Mouse (Mus musculus) neural tube, embryonic 14.5 days (tissue): ENCODE data around the gene Dnah3. TPM values are rescaled to one million over a fixed set of nuclear protein-coding genes. Genes with fewer than 3 reads are reported as not detected.

Experiments used
- ATAC-seq: fragments of 200-750 bp; cut with Nextera tagmentation; 2 replicates; pipeline ENCODE4 v1.8.0; 2017; ENCODE audit warnings: low read depth, mild to moderate bottlenecking, moderate TSS enrichment, moderate library complexity
- H3K27ac ChIP-seq: fragments of 300-500 bp; sonication (generic); 2 replicates; pipeline ENCODE4 v1.5.1; 2014; ENCODE audit warnings: low read depth, mild to moderate bottlenecking, control low read depth, low read length, moderate library complexity, mixed read lengths
- H3K27me3 ChIP-seq: fragments of 300-500 bp; sonication (generic); 2 replicates; pipeline ENCODE4 v1.6.1; 2014; ENCODE audit warnings: low read length; ENCODE audit not compliant: control insufficient read depth, insufficient read depth
- H3K36me3 ChIP-seq: fragments of 300-500 bp; sonication (generic); 2 replicates; pipeline ENCODE4 v1.6.1; 2014; ENCODE audit warnings: low read length, mixed read lengths; ENCODE audit not compliant: control insufficient read depth, insufficient read depth
- H3K4me1 ChIP-seq: fragments of 300-500 bp; sonication (generic); 2 replicates; pipeline ENCODE4 v1.6.1; 2014; ENCODE audit warnings: low read length; ENCODE audit not compliant: control insufficient read depth, insufficient read depth
- H3K4me2 ChIP-seq: fragments of 300-500 bp; sonication (generic); 2 replicates; pipeline ENCODE4 v1.6.1; 2014; ENCODE audit warnings: mild to moderate bottlenecking, low read depth, low read length, control low read depth
- H3K4me3 ChIP-seq: fragments of 300-500 bp; sonication (generic); 2 replicates; pipeline ENCODE4 v1.5.1; 2014; ENCODE audit warnings: low read depth, low read length, control low read depth, mixed read lengths
- H3K9ac ChIP-seq: fragments of 300-500 bp; sonication (generic); replicated peaks from 2 replicates; pipeline ENCODE4 v1.6.1; 2014; ENCODE audit warnings: low read depth, mild to moderate bottlenecking, control low read depth, low read length, mixed read lengths
- H3K9me3 ChIP-seq: fragments of 300-500 bp; sonication (generic); 2 replicates; pipeline ENCODE4 v1.6.1; 2016; ENCODE audit warnings: low read length; ENCODE audit not compliant: control insufficient read depth
- WGBS: fragments of 180-500 bp; shearing (Covaris S2); extraction: QIAGEN DNeasy Blood & Tissue Kit; methylation state at CpG from one replicate; pipeline ENCODE4 v1.1.7; 2014; 5-methylcytosine and 5-hydroxymethylcytosine counted together
- polyA plus RNA-seq: library from polyadenylated mRNA; unstranded; fragments of >200 nt; fragmentation: Nextera tagmentation; extraction: Ambion mirVana; gene quantifications from 2 replicates; pipeline ENCODE4 v1.2.1, GENCODE M21; 2014

Dnah3 gene
- polyA plus RNA-seq, 1 experiment from 2014 or later, result not detected

- WGBS, result 68% methylated on average over 2 of the region's 2 CpGs
- Histone ChIP-seq H3K36me3 (no peaks in the 10 kb centered on the region), H3K4me1 (no peaks in the 10 kb centered on the region)
Observed at GRCm38 (mm10) chr7:119941569-119941968, 153.5 kb downstream of the Dnah3 start.

GRCm38 (mm10) chr7:119937036-119937435 is 158.0 kb downstream of the Dnah3 start:
- Histone ChIP-seq H3K4me3 (no peak overlapping the region), H3K27me3 (no peaks in the 10 kb centered on the region), H3K27ac (no peak overlapping the region), H3K4me2 (no peak overlapping the region), H3K9ac (no peak overlapping the region), H3K9me3 (no peaks in the 10 kb centered on the region), H3K4me1 (no peaks in the 10 kb centered on the region), H3K36me3 (no peaks in the 10 kb centered on the region)
- ATAC-seq, result no peak
- 55% methylated on average over 5 of the region's 5 CpGs for WGBS

More at GRCm38 (mm10) chr7:119941569-119941968, 153.5 kb downstream of the Dnah3 start:
- no peak for ATAC-seq
- Histone ChIP-seq H3K27me3 (no peaks in the 10 kb centered on the region), H3K27ac (no peak overlapping the region), H3K9ac (no peak overlapping the region), H3K4me2 (no peak overlapping the region), H3K9me3 (no peaks in the 10 kb centered on the region), H3K4me3 (no peak overlapping the region)

GRCm38 (mm10) chr7:119936321-119936720 is 158.8 kb downstream of the Dnah3 start:
- Histone ChIP-seq H3K9me3 (no peaks in the 10 kb centered on the region), H3K4me1 (no peaks in the 10 kb centered on the region), H3K4me2 (no peak overlapping the region), H3K36me3 (no peaks in the 10 kb centered on the region), H3K27me3 (no peaks in the 10 kb centered on the region), H3K27ac (no peak overlapping the region), H3K4me3 (no peak overlapping the region), H3K9ac (no peak overlapping the region)
- ATAC-seq, result no peak

- Histone ChIP-seq H3K36me3 (no peaks in the 10 kb centered on the region), H3K27me3 (no peaks in the 10 kb centered on the region), H3K9ac (no peak overlapping the region), H3K27ac (no peak overlapping the region), H3K9me3 (no peaks in the 10 kb centered on the region), H3K4me1 (no peaks in the 10 kb centered on the region), H3K4me3 (no peak overlapping the region), H3K4me2 (no peak overlapping the region)
- 76% methylated on average over 2 of the region's 2 CpGs for WGBS
- no peak for ATAC-seq
Observed at GRCm38 (mm10) chr7:119928783-119929440, 166.2 kb downstream of the Dnah3 start.

GRCm38 (mm10) chr7:119921054-119921453 is 174.0 kb downstream of the Dnah3 start:
- Histone ChIP-seq H3K4me2 (no peak overlapping the region), H3K36me3 (no peaks in the 10 kb centered on the region), H3K27ac (no peak overlapping the region), H3K4me3 (no peak overlapping the region), H3K4me1 (no peaks in the 10 kb centered on the region), H3K27me3 (no peaks in the 10 kb centered on the region), H3K9ac (no peak overlapping the region), H3K9me3 (no peaks in the 10 kb centered on the region)
- ATAC-seq, result no peak
- WGBS, result 87% methylated on average over 4 of the region's 4 CpGs

- Histone ChIP-seq H3K9ac (no peak overlapping the region), H3K27ac (no peak overlapping the region), H3K36me3 (no peaks in the 10 kb centered on the region), H3K4me1 (no peaks in the 10 kb centered on the region), H3K4me3 (no peak overlapping the region), H3K27me3 (no peaks in the 10 kb centered on the region), H3K4me2 (no peak overlapping the region), H3K9me3 (no peaks in the 10 kb centered on the region)
- no peak for ATAC-seq
- 58% methylated on average over 2 of the region's 2 CpGs for WGBS
Observed at GRCm38 (mm10) chr7:119920457-119920856, 174.6 kb downstream of the Dnah3 start.

- H3K36me3 ChIP-seq, result no peaks in the 10 kb centered on the region
- H3K4me2 ChIP-seq, result no peak overlapping the region
- WGBS, result 81% methylated on average over 3 of the region's 3 CpGs
- H3K4me3 ChIP-seq, result no peak overlapping the region
- H3K9me3 ChIP-seq, result no peaks in the 10 kb centered on the region
- no peaks in the 10 kb centered on the region for H3K4me1 ChIP-seq
- H3K27me3 ChIP-seq, result no peaks in the 10 kb centered on the region
- no peak overlapping the region for H3K27ac ChIP-seq
- ATAC-seq, result no peak
- H3K9ac ChIP-seq, result no peak overlapping the region
Observed at GRCm38 (mm10) chr7:119911727-119912126, 183.4 kb downstream of the Dnah3 start.

- 96% methylated on average over 3 of the region's 3 CpGs for WGBS
- no peak overlapping the region for H3K9ac ChIP-seq
- no peaks in the 10 kb centered on the region for H3K36me3 ChIP-seq
- no peak overlapping the region for H3K4me3 ChIP-seq
- no peaks in the 10 kb centered on the region for H3K9me3 ChIP-seq
- H3K27me3 ChIP-seq, result no peaks in the 10 kb centered on the region
- H3K27ac ChIP-seq, result no peak overlapping the region
- ATAC-seq, result no peak
- H3K4me1 ChIP-seq, result no peaks in the 10 kb centered on the region
- H3K4me2 ChIP-seq, result no peak overlapping the region
Observed at GRCm38 (mm10) chr7:119906523-119907215, 188.4 kb downstream of the Dnah3 start.

GRCm38 (mm10) chr7:119899386-119900057 is 195.6 kb downstream of the Dnah3 start:
- Histone ChIP-seq H3K9me3 (no peaks in the 10 kb centered on the region), H3K9ac (no peak overlapping the region), H3K36me3 (no peaks in the 10 kb centered on the region), H3K4me1 (peaks cover 9% of the 10 kb centered on the region), H3K4me2 (no peak overlapping the region), H3K27ac (no peak overlapping the region), H3K4me3 (no peak overlapping the region), H3K27me3 (0 out of 2 replicates have a peak, but pooled peaks cover 3% of the 10 kb centered on the region)
- 69% methylated on average over 3 of the region's 3 CpGs for WGBS
- ATAC-seq, result no peak
